Mouse (Mus musculus) retina, postnatal 1 day (tissue): ENCODE data around the gene 2310034G01Rik.

Experiments
- DNase-seq: peaks from one replicate; pipeline ENCODE4 v3.0.0-alpha.2; 2012

Gene 2310034G01Rik

DNA sequence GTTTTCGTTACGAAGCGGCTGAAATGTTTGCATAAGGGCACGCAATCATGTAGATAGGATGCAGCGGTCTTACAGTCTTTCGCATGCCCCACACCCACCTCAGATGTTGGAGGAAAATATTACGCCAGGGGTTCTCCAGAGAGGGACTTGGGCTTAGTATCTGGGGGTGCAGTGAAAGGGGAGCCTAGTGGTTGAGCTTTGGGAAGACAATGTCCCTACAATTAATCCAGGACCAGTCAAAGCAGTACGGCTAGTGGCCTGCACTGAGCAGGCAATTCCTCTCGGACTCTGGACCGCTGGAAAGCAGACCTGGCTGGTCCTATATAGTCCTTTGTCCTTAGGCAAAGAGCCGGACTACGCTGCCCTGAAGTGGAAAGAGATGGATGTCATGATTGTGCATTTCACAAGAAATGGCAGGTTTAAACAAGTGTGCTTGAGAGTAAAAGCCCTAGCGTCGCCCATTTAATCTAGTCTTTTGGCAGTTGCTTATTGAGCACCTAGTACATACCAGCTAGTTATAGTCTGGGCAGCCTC, 22.5 kb downstream of the 2310034G01Rik start:
- DNase-seq: no peak

- DNase-seq: peak; percentile 78
These were observed 23.3 kb downstream of the 2310034G01Rik start, which contains the start of gene Psd for GRCm38 (mm10) chr19:46326756-46327305. Gene Psd, minus strand, starts transcription at chr19:46327156.

GRCm38 (mm10) chr19:46326019-46326755, 23.9 kb downstream of the 2310034G01Rik start:
- peak; percentile 42 for DNase-seq

DNA sequence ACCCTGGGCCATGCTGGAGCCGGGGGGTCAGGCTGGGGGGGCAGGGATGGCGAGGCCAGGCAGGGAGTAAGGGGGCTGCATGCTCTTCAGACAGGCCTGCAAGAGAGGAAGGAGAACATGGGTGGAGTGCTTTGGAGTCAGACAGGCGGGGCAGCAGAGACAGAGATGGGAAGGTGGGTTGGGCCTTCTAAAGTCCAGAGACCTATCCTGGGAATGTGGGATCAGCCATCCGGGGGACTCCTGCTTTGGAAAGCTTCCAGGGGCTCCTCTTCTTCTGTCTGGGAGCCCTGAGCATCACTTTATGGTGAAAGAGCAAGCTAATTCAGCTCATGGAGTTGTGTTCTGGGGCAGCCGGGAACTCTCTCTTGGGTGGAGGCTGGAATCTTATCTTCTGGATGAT, 25.2 kb downstream of the 2310034G01Rik start:
- DNase-seq: no peak

- no peak for DNase-seq
These were observed 25.7 kb downstream of the 2310034G01Rik start for GRCm38 (mm10) chr19:46324366-46324765.

GRCm38 (mm10) chr19:46323716-46324115, 26.4 kb downstream of the 2310034G01Rik start:
- no peak for DNase-seq

GRCm38 (mm10) chr19:46322996-46323572, 27.0 kb downstream of the 2310034G01Rik start:
- DNase-seq: no peak

DNA sequence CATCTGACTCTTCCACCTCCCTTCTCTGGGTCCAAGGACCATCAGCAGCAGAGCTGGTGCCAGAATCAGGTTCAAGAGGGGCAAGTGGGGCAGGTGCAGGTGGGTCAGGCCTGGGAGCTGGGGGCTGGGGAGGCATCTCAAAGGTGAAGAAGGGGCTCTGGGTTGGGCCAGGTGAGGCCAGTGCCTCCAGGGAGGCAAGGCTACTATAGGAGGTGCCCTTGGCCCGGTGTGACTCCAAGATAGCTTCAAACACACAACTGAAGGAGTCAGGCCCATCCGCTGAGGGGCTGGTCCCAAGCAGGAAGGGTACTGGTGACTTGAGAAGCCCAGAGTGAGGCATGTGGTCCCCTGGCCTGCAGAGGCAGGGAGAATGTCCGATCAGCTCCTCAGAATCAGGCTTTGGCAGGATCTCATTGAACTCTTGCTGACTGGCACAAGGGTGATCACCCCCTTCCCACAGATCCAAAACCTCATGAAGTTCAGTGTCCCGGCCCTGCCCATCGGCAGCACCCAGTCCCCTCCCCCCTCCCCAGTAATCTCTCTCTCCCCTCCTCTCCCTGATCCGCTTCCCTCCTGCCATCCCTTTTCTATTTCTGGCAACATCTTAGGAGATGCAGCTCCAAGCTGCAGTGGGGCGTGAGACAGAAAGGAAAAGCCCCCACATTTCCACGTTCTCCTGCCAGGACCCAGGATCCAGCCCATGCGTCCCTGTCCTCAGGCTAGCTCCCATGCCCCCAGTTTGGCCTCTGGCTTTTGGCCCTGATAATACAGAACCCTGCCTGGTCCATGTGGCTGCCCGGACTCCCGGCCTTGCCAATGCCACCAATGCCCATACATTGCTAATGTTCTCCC, 27.7 kb downstream of the 2310034G01Rik start:
- DNase-seq: no peak

GRCm38 (mm10) chr19:46321101-46321943, 28.8 kb downstream of the 2310034G01Rik start:
- DNase-seq: peak; percentile 76

DNA sequence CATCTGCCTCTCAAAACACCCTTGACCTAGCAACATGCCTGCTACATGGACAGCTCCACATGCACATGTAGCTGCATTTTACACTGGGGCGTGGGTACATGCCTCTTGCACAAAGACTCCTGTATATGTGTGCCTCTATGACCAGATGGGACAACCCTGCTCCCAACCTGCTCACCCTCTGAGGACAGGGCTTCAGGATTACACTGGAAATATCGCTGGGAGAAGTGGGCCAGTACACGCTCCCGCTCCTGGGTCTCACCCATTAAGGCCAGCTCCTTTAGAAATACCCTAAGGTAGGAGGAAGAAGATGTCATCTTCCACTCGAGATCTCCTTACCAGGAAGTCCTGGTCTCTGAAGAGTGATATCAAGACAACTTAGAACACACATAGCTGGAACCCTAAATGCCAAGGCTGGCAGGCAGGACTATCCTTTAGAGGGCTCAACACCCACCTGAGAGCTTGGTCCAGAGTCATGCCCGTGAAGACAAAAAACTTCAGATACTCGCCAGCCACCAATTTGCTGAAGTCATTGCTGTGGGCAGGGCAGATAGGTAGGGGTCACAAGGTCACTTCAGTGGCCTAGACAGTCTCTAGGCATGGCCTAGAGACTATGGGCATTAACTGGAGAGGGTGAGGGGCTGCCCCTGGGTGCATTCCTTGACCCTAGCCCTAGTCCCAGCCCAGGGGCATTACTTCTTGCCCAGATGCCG, 29.9 kb downstream of the 2310034G01Rik start:
- no peak for DNase-seq

- DNase-seq: peak; percentile 74
These were observed 31.3 kb downstream of the 2310034G01Rik start for GRCm38 (mm10) chr19:46318586-46319378.

DNA sequence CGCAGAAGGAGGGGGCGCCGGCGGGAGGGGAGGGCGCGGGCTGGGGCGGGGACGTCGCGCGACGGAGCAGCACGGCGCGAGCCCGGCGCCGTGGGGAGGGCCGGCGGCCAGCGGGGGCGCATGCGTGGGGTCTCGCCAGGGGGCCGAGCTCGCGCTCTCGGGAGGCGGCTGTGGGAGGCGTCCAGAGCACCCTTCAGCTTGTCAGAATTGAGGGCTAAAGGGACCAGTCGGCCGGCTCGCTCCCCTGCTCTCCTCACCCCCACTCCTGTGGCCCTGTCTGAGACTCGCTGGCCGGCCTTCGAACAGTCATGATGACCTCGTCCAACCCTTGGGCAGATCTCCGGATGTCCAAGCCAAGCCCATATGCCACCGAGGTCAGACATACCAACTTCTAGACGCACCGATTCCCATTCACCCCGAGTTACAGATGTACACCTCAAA, 32.1 kb downstream of the 2310034G01Rik start:
- DNase-seq: peak; percentile 49

DNA sequence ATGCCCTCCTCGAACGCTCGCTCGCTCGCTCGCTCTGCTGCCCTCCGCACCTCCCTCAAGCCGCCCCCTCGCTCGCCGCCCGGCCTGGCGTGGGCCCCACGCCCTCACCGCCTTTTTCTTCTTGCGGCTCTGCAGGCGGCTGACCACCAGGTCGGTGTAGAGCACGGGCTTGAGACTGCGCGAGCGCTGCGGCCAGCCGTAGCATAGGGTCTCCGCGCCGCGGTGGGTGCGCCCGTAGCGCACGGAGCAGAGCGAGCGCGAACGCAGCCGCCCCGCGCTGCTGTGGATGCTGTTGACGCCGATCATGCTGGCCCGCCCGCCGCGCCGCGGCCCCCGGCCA, 32.6 kb downstream of the 2310034G01Rik start:
- DNase-seq: peak; percentile 45

GRCm38 (mm10) chr19:46316846-46317545, 33.1 kb downstream of the 2310034G01Rik start:
- DNase-seq: no peak

- no peak for DNase-seq
These were observed 34.1 kb downstream of the 2310034G01Rik start for GRCm38 (mm10) chr19:46315752-46316610.

- no peak for DNase-seq
These were observed 35.0 kb downstream of the 2310034G01Rik start for GRCm38 (mm10) chr19:46314872-46315742.

GRCm38 (mm10) chr19:46314151-46314601, 35.9 kb downstream of the 2310034G01Rik start:
- no peak for DNase-seq

GRCm38 (mm10) chr19:46313591-46313990, 36.5 kb downstream of the 2310034G01Rik start:
- no peak for DNase-seq
